Mouse (Mus musculus) intestine, embryonic 15.5 days (tissue): ENCODE measurements around the gene Tatdn3. TPM values are rescaled to one million over a fixed set of nuclear protein-coding genes. Genes with fewer than 3 reads are reported as not detected.

ENCODE experiments used
- polyA plus RNA-seq: library from polyadenylated mRNA; unstranded; fragments of >200 nt; fragmentation: Nextera tagmentation; extraction: Ambion mirVana; gene quantifications from 2 replicates; pipeline ENCODE4 v1.2.1, GENCODE M21; 2015

Gene Tatdn3
- polyA plus RNA-seq, 1 experiment from 2014 or later: 12.6 TPM

Other genes starting within 250 kb of the Tatdn3 start
- 12.1 TPM in 2 replicates for gene Rps6kc1, start 151.2 kb downstream of the Tatdn3 start, polyA plus RNA-seq
- gene Angel2, start 137.8 kb downstream of the Tatdn3 start, polyA plus RNA-seq: 36.2 and 40.2 TPM in 2 replicates
- gene Vash2, start 83.6 kb downstream of the Tatdn3 start, polyA plus RNA-seq: 15.6 and 19.1 TPM in 2 replicates
- 9.8 and 10.7 TPM in 2 replicates for gene Flvcr1, start 36.8 kb downstream of the Tatdn3 start, polyA plus RNA-seq
- gene Spata45, start 26.3 kb downstream of the Tatdn3 start, polyA plus RNA-seq: not detected in 2 replicates
- 17.0 and 18.8 TPM in 2 replicates for gene Nsl1, start 80 bp upstream of the Tatdn3 start, polyA plus RNA-seq
- gene Batf3, start 34.9 kb upstream of the Tatdn3 start, polyA plus RNA-seq: 7.2 and 10.5 TPM in 2 replicates
- not detected in 2 replicates for gene Fam71a, start 101.9 kb upstream of the Tatdn3 start, polyA plus RNA-seq
- 4.1 and 4.9 TPM in 2 replicates for gene Atf3, start 155.1 kb upstream of the Tatdn3 start, polyA plus RNA-seq